ENCODE assay signal across 8 mouse cellular contexts in genomic region chr7:31054661-31055320, GRCm38 (mm10). TPM values are rescaled to one million over a fixed set of nuclear protein-coding genes. Genes with fewer than 3 reads are reported as not detected.
DNase-seq lines count a peak whose midpoint lies in the region; ATAC-seq and TF ChIP-seq lines count a peak whose summit lies in the region.

No protein-coding gene starts in this region.

- DNase-seq in midbrain, embryonic 14.5 days = no peak
- peak; percentile 73 to 81 for DNase-seq in heart, adult 9 months (ENCODE audit: low spot score in 2 of 2)
- no peak for DNase-seq in right cerebral cortex, adult 18-20 months
- no peak for DNase-seq in thymus, postnatal 0 days (ENCODE audit: low spot score)

- TF ChIP-seq CTCF in intestine, postnatal 0 days (IDR thresholded peaks at IDR 0.05; ENCODE audit: low read depth) = no peak

- peaks cover 54% of the 10 kb centered on the region for H3K27me3 ChIP-seq in midbrain, embryonic 13.5 days
- H3K27me3 ChIP-seq in midbrain, embryonic 14.5 days (ENCODE audit: control insufficient read depth, insufficient read depth, low read length) = peaks cover 38% of the 10 kb centered on the region
- H3K27me3 ChIP-seq in intestine, postnatal 0 days (replicated peaks; ENCODE audit: control insufficient read depth, insufficient read depth, low read length) = peaks cover 40% of the 10 kb centered on the region
- peaks cover 24% of the 10 kb centered on the region for H3K27me3 ChIP-seq in stomach, embryonic 14.5 days (ENCODE audit: control insufficient read depth, insufficient read depth, low read length)

- H3K4me3 ChIP-seq in midbrain, embryonic 13.5 days (replicated peaks) = no peak overlapping the region
- no peak overlapping the region for H3K4me3 ChIP-seq in midbrain, embryonic 14.5 days (replicated peaks; ENCODE audit: low read depth, low read length)
- peak overlapping the region; percentile 22 for H3K4me3 ChIP-seq in intestine, postnatal 0 days (ENCODE audit: low read depth, low read length)
- H3K4me3 ChIP-seq in stomach, embryonic 14.5 days (ENCODE audit: low read depth, low read length) = peak overlapping the region; percentile 19

- 0 out of 2 replicates have a peak overlapping the region, but pooled peaks have one; percentile 28 for H3K9ac ChIP-seq in midbrain, embryonic 13.5 days (replicated peaks)
- H3K9ac ChIP-seq in midbrain, embryonic 14.5 days (replicated peaks; ENCODE audit: low read length) = no peak overlapping the region
- H3K9ac ChIP-seq in intestine, postnatal 0 days (ENCODE audit: low read depth, low read length) = no peak overlapping the region
- H3K9ac ChIP-seq in stomach, embryonic 14.5 days (replicated peaks; ENCODE audit: low read depth, low read length) = peak overlapping the region; percentile 25; the same call in 1 of the 2 replicates

- H3K4me2 ChIP-seq in midbrain, embryonic 13.5 days (replicated peaks) = no peak overlapping the region
- no peak overlapping the region for H3K4me2 ChIP-seq in midbrain, embryonic 14.5 days (ENCODE audit: low read length)
- peak overlapping the region; percentile 47 for H3K4me2 ChIP-seq in intestine, postnatal 0 days (replicated peaks; ENCODE audit: low read depth)
- peak overlapping the region; percentile 35 for H3K4me2 ChIP-seq in stomach, embryonic 14.5 days (replicated peaks; ENCODE audit: low read depth, low read length)

- no peaks in the 10 kb centered on the region for H3K36me3 ChIP-seq in midbrain, embryonic 13.5 days
- no peaks in the 10 kb centered on the region for H3K36me3 ChIP-seq in midbrain, embryonic 14.5 days (ENCODE audit: control insufficient read depth, insufficient read depth, low read length)
- no peaks in the 10 kb centered on the region for H3K36me3 ChIP-seq in intestine, postnatal 0 days (ENCODE audit: control insufficient read depth, insufficient read depth)
- no peaks in the 10 kb centered on the region for H3K36me3 ChIP-seq in stomach, embryonic 14.5 days (ENCODE audit: control insufficient read depth, insufficient read depth, low read length)

- 41% methylated on average over 11 of the region's 11 CpGs for WGBS in midbrain, embryonic 13.5 days
- WGBS in midbrain, embryonic 14.5 days = 40% methylated on average over 11 of the region's 11 CpGs
- WGBS in intestine, postnatal 0 days = 64% methylated on average over 11 of the region's 11 CpGs
- 36% methylated on average over 11 of the region's 11 CpGs for WGBS in stomach, embryonic 14.5 days

- peaks cover 46% of the 10 kb centered on the region for H3K4me1 ChIP-seq in midbrain, embryonic 13.5 days (replicated peaks)
- peaks cover 18% of the 10 kb centered on the region for H3K4me1 ChIP-seq in midbrain, embryonic 14.5 days (ENCODE audit: control insufficient read depth, insufficient read depth, low read length)
- H3K4me1 ChIP-seq in intestine, postnatal 0 days (replicated peaks; ENCODE audit: control insufficient read depth, insufficient read depth, low read length) = no peaks in the 10 kb centered on the region
- H3K4me1 ChIP-seq in stomach, embryonic 14.5 days (ENCODE audit: control insufficient read depth, insufficient read depth, low read length) = peaks cover 54% of the 10 kb centered on the region

- ATAC-seq in midbrain, embryonic 13.5 days = no peak
- ATAC-seq in midbrain, embryonic 14.5 days (ENCODE audit: low FRiP score, low TSS enrichment) = no peak
- ATAC-seq in intestine, postnatal 0 days = no peak
- no peak for ATAC-seq in stomach, embryonic 14.5 days (ENCODE audit: insufficient number of reproducible peaks, insufficient read depth, low FRiP score, low read depth)
- ATAC-seq in megakaryocyte-erythroid progenitor cell, adult 5-6 weeks (replicated peaks; ENCODE audit: low FRiP score, low TSS enrichment, poor library complexity, severe bottlenecking) = no peak

- no peak overlapping the region for H3K27ac ChIP-seq in midbrain, embryonic 13.5 days
- no peak overlapping the region for H3K27ac ChIP-seq in midbrain, embryonic 14.5 days (replicated peaks; ENCODE audit: low read depth, low read length)
- no peak overlapping the region for H3K27ac ChIP-seq in intestine, postnatal 0 days (ENCODE audit: low read depth, low read length)
- peak overlapping the region; percentile 72 for H3K27ac ChIP-seq in stomach, embryonic 14.5 days (ENCODE audit: low read length)

- no peaks in the 10 kb centered on the region for H3K9me3 ChIP-seq in midbrain, embryonic 13.5 days
- no peaks in the 10 kb centered on the region for H3K9me3 ChIP-seq in midbrain, embryonic 14.5 days (ENCODE audit: control insufficient read depth, low read length)
- H3K9me3 ChIP-seq in intestine, postnatal 0 days (ENCODE audit: control insufficient read depth) = no peaks in the 10 kb centered on the region
- no peaks in the 10 kb centered on the region for H3K9me3 ChIP-seq in stomach, embryonic 14.5 days (ENCODE audit: control insufficient read depth, low read depth, low read length)

RNA-seq across cellular contexts. Expression of gene Fxyd1, which starts 2.2 kb away (rescaled TPM):
- 5.2 and 5.6 TPM in 2 replicates for polyA plus RNA-seq in midbrain, embryonic 13.5 days (2015; fragmentation: Nextera tagmentation; extraction: Ambion mirVana)
- 2.8 and 9.0 TPM in 2 replicates for polyA plus RNA-seq in midbrain, embryonic 14.5 days (2014; fragmentation: Nextera tagmentation; extraction: Ambion mirVana)
- 78.9 and 83.1 TPM in 2 replicates for polyA plus RNA-seq in intestine, postnatal 0 days (2015; fragmentation: Nextera tagmentation; extraction: Ambion mirVana)
- polyA plus RNA-seq in stomach, embryonic 14.5 days (2014; fragmentation: Nextera tagmentation; extraction: Ambion mirVana) = 86.7 and 99.3 TPM in 2 replicates
- total RNA-seq in megakaryocyte-erythroid progenitor cell, adult 5-6 weeks (2014; fragmentation: Nextera tagmentation) = not detected in 2 replicates
- total RNA-seq in megakaryocyte-erythroid progenitor cell, adult 5-6 weeks (2017) = not detected in 2 replicates
- 12.2 and 19.1 TPM in 2 replicates for polyA plus RNA-seq in thymus, postnatal 0 days (2015; fragmentation: Nextera tagmentation; extraction: Ambion mirVana)

RNA-seq across cellular contexts. Expression of gene Fxyd7, which starts 3.5 kb away (rescaled TPM):
- 49.2 and 50.8 TPM in 2 replicates for polyA plus RNA-seq in midbrain, embryonic 13.5 days (2015; fragmentation: Nextera tagmentation; extraction: Ambion mirVana)
- 99.9 and 159 TPM in 2 replicates for polyA plus RNA-seq in midbrain, embryonic 14.5 days (2014; fragmentation: Nextera tagmentation; extraction: Ambion mirVana)
- 15.2 and 16.2 TPM in 2 replicates for polyA plus RNA-seq in intestine, postnatal 0 days (2015; fragmentation: Nextera tagmentation; extraction: Ambion mirVana)
- polyA plus RNA-seq in stomach, embryonic 14.5 days (2014; fragmentation: Nextera tagmentation; extraction: Ambion mirVana) = 35.7 and 42.2 TPM in 2 replicates
- not detected in 2 replicates for total RNA-seq in megakaryocyte-erythroid progenitor cell, adult 5-6 weeks (2014; fragmentation: Nextera tagmentation)
- not detected in 2 replicates for total RNA-seq in megakaryocyte-erythroid progenitor cell, adult 5-6 weeks (2017)
- 0.35 and 0.48 TPM in 2 replicates for polyA plus RNA-seq in thymus, postnatal 0 days (2015; fragmentation: Nextera tagmentation; extraction: Ambion mirVana)

RNA-seq across cellular contexts. Expression of gene Lgi4, which starts 4.4 kb away (rescaled TPM):
- 0.16 and 0.30 TPM in 2 replicates for polyA plus RNA-seq in midbrain, embryonic 13.5 days (2015; fragmentation: Nextera tagmentation; extraction: Ambion mirVana)
- 0.16 and 0.17 TPM in 2 replicates for polyA plus RNA-seq in midbrain, embryonic 14.5 days (2014; fragmentation: Nextera tagmentation; extraction: Ambion mirVana)
- polyA plus RNA-seq in intestine, postnatal 0 days (2015; fragmentation: Nextera tagmentation; extraction: Ambion mirVana) = 0.70 and 0.78 TPM in 2 replicates
- 0.78 and 1.7 TPM in 2 replicates for polyA plus RNA-seq in stomach, embryonic 14.5 days (2014; fragmentation: Nextera tagmentation; extraction: Ambion mirVana)
- total RNA-seq in megakaryocyte-erythroid progenitor cell, adult 5-6 weeks (2014; fragmentation: Nextera tagmentation) = not detected in 2 replicates
- total RNA-seq in megakaryocyte-erythroid progenitor cell, adult 5-6 weeks (2017) = not detected in 2 replicates
- 0.04 and 0.14 TPM in 2 replicates for polyA plus RNA-seq in thymus, postnatal 0 days (2015; fragmentation: Nextera tagmentation; extraction: Ambion mirVana)

RNA-seq across cellular contexts. Expression of gene Fxyd5, which starts 12.5 kb away (rescaled TPM):
- polyA plus RNA-seq in midbrain, embryonic 13.5 days (2015; fragmentation: Nextera tagmentation; extraction: Ambion mirVana) = 10.3 and 11.7 TPM in 2 replicates
- 7.9 and 10.8 TPM in 2 replicates for polyA plus RNA-seq in midbrain, embryonic 14.5 days (2014; fragmentation: Nextera tagmentation; extraction: Ambion mirVana)
- polyA plus RNA-seq in intestine, postnatal 0 days (2015; fragmentation: Nextera tagmentation; extraction: Ambion mirVana) = 18.2 and 19.3 TPM in 2 replicates
- 19.9 and 20.2 TPM in 2 replicates for polyA plus RNA-seq in stomach, embryonic 14.5 days (2014; fragmentation: Nextera tagmentation; extraction: Ambion mirVana)
- 27.6 and 29.5 TPM in 2 replicates for total RNA-seq in megakaryocyte-erythroid progenitor cell, adult 5-6 weeks (2014; fragmentation: Nextera tagmentation)
- 41.7 and 47.6 TPM in 2 replicates for total RNA-seq in megakaryocyte-erythroid progenitor cell, adult 5-6 weeks (2017)
- polyA plus RNA-seq in thymus, postnatal 0 days (2015; fragmentation: Nextera tagmentation; extraction: Ambion mirVana) = 113 and 125 TPM in 2 replicates

RNA-seq across cellular contexts. Expression of gene Fxyd3, which starts 21.7 kb away (rescaled TPM):
- polyA plus RNA-seq in midbrain, embryonic 13.5 days (2015; fragmentation: Nextera tagmentation; extraction: Ambion mirVana) = 0.47 TPM in 1 of 2 replicates, not detected in the other
- not detected in 2 replicates for polyA plus RNA-seq in midbrain, embryonic 14.5 days (2014; fragmentation: Nextera tagmentation; extraction: Ambion mirVana)
- 40.4 and 48.0 TPM in 2 replicates for polyA plus RNA-seq in intestine, postnatal 0 days (2015; fragmentation: Nextera tagmentation; extraction: Ambion mirVana)
- 458 and 479 TPM in 2 replicates for polyA plus RNA-seq in stomach, embryonic 14.5 days (2014; fragmentation: Nextera tagmentation; extraction: Ambion mirVana)
- not detected in 2 replicates for total RNA-seq in megakaryocyte-erythroid progenitor cell, adult 5-6 weeks (2014; fragmentation: Nextera tagmentation)
- total RNA-seq in megakaryocyte-erythroid progenitor cell, adult 5-6 weeks (2017) = not detected in 2 replicates
- 78.3 and 79.5 TPM in 2 replicates for polyA plus RNA-seq in thymus, postnatal 0 days (2015; fragmentation: Nextera tagmentation; extraction: Ambion mirVana)

Comparison
In these comparisons a context has a peak if more than half of its experiments do, and no peak if none do; other contexts are left out.
1. H3K9ac ChIP-seq: peak in midbrain, embryonic 13.5 days (single experiment) and stomach, embryonic 14.5 days (single experiment); none in midbrain, embryonic 14.5 days (single experiment) and intestine, postnatal 0 days (single experiment).
2. H3K4me2 ChIP-seq: peak in intestine, postnatal 0 days (single experiment) and stomach, embryonic 14.5 days (single experiment); none in midbrain, embryonic 13.5 days (single experiment) and midbrain, embryonic 14.5 days (single experiment).
3. H3K4me3 ChIP-seq: peak in intestine, postnatal 0 days (single experiment) and stomach, embryonic 14.5 days (single experiment); none in midbrain, embryonic 13.5 days (single experiment) and midbrain, embryonic 14.5 days (single experiment).
4. DNase-seq: peak in heart, adult 9 months (2 of 2); none in midbrain, embryonic 14.5 days (single experiment), right cerebral cortex, adult 18-20 months (single experiment) and thymus, postnatal 0 days (single experiment).
5. RNA of gene Fxyd7, which starts 3.5 kb away (polyA plus RNA-seq): 99.9 to 159 TPM in midbrain, embryonic 14.5 days, 49.2 to 50.8 TPM in midbrain, embryonic 13.5 days, 35.7 to 42.2 TPM in stomach, embryonic 14.5 days and 15.2 to 16.2 TPM in intestine, postnatal 0 days; 0.35 to 0.48 TPM in thymus, postnatal 0 days; every median in the first group is over 10 times any median in the second.